8 mouse cellular contexts compared by ENCODE assay signal in genomic region chr19:3638698-3639097, GRCm38 (mm10). TPM values are rescaled to one million over a fixed set of nuclear protein-coding genes. Genes with fewer than 3 reads are reported as not detected.
DNase-seq lines count a peak whose midpoint lies in the region; ATAC-seq lines count a peak whose summit lies in the region.

No protein-coding gene starts in this region.

- H3K27ac ChIP-seq in brown adipose tissue, adult 24 weeks (replicated peaks; ENCODE audit: low read depth, low read length) = peak overlapping the region; percentile 35
- peak overlapping the region; percentile 88 for H3K27ac ChIP-seq in heart, embryonic 13.5 days (replicated peaks)
- H3K27ac ChIP-seq in kidney, embryonic 14.5 days (ENCODE audit: low read depth, low read length) = peak overlapping the region; percentile 84

- peak overlapping the region; percentile 70 for H3K9ac ChIP-seq in heart, embryonic 13.5 days
- H3K9ac ChIP-seq in kidney, embryonic 14.5 days (ENCODE audit: low read depth, low read length) = peak overlapping the region; percentile 40; the same call in 1 of the 2 replicates

- 0 out of 2 replicates have a peak, but pooled peaks cover 8% of the 10 kb centered on the region for H3K36me3 ChIP-seq in heart, embryonic 13.5 days
- H3K36me3 ChIP-seq in kidney, embryonic 14.5 days (ENCODE audit: control insufficient read depth, insufficient read depth, low read length) = peaks cover 31% of the 10 kb centered on the region; the same call in 1 of the 2 replicates

- no peaks in the 10 kb centered on the region for H3K9me3 ChIP-seq in heart, embryonic 13.5 days
- H3K9me3 ChIP-seq in kidney, embryonic 14.5 days (ENCODE audit: control insufficient read depth, low read length) = no peaks in the 10 kb centered on the region

- peak; percentile 27 to 38 for DNase-seq in frontal cortex, postnatal 10 days (ENCODE audit: low spot score in 2 of 2)
- DNase-seq in frontal cortex, postnatal 36 days (ENCODE audit: low spot score in 2 of 2) = no peak
- DNase-seq in lung, adult 18-20 months = peak; percentile 76 to 86
- DNase-seq in retina, postnatal 1 day = peak; percentile 81
- no peak for DNase-seq in c-Kit-positive CD71-positive TER-119-positive erythroid progenitor cells, embryonic 14.5 days (ENCODE audit: low spot score)

- no peaks in the 10 kb centered on the region for H3K27me3 ChIP-seq in heart, embryonic 13.5 days (replicated peaks)
- H3K27me3 ChIP-seq in kidney, embryonic 14.5 days (ENCODE audit: control insufficient read depth, insufficient read depth, low read length) = no peaks in the 10 kb centered on the region

- 26% methylated on average over 8 of the region's 8 CpGs for WGBS in heart, embryonic 13.5 days
- WGBS in kidney, embryonic 14.5 days = 11% methylated on average over 8 of the region's 8 CpGs

- H3K4me3 ChIP-seq in brown adipose tissue, adult 24 weeks (ENCODE audit: insufficient read depth, low read depth, low read length) = no peak overlapping the region
- no peak overlapping the region for H3K4me3 ChIP-seq in heart, embryonic 13.5 days
- no peak overlapping the region for H3K4me3 ChIP-seq in kidney, embryonic 14.5 days (ENCODE audit: low read length)

- peaks cover 61% of the 10 kb centered on the region for H3K4me1 ChIP-seq in brown adipose tissue, adult 24 weeks (ENCODE audit: control insufficient read depth, insufficient read depth, insufficient read length, low read length)
- peaks cover 85% of the 10 kb centered on the region for H3K4me1 ChIP-seq in heart, embryonic 13.5 days
- peaks cover 45% of the 10 kb centered on the region for H3K4me1 ChIP-seq in kidney, embryonic 14.5 days (ENCODE audit: control insufficient read depth, insufficient read depth, low read length)

- ATAC-seq in heart, embryonic 13.5 days (ENCODE audit: extremely low read depth, insufficient number of reproducible peaks, low FRiP score, low TSS enrichment) = no peak
- ATAC-seq in kidney, embryonic 14.5 days (ENCODE audit: low FRiP score, low TSS enrichment) = peak; percentile 86

- no peak overlapping the region; the same call in 1 of the 2 replicates for H3K4me2 ChIP-seq in heart, embryonic 13.5 days
- H3K4me2 ChIP-seq in kidney, embryonic 14.5 days (replicated peaks; ENCODE audit: low read depth, low read length) = no peak overlapping the region

RNA-seq across cellular contexts. Expression of gene Lrp5, which starts 47.7 kb away (rescaled TPM):
- polyA plus RNA-seq in brown adipose tissue, adult 24 weeks (2012; ENCODE audit: insufficient read depth, insufficient read length, missing spikeins) = 13.2 TPM in 2 replicates
- 2.9 and 3.3 TPM in 2 replicates for polyA plus RNA-seq in heart, embryonic 13.5 days (2015; fragmentation: Nextera tagmentation; extraction: Ambion mirVana)
- polyA plus RNA-seq in kidney, embryonic 14.5 days (2014; fragmentation: Nextera tagmentation; extraction: Ambion mirVana) = 7.7 and 10.1 TPM in 2 replicates

Comparison
In these comparisons a context has a peak if more than half of its experiments do, and no peak if none do; other contexts are left out.
1. DNase-seq: peak in frontal cortex, postnatal 10 days (2 of 2), lung, adult 18-20 months (2 of 2) and retina, postnatal 1 day (single experiment); none in frontal cortex, postnatal 36 days (0 of 2) and c-Kit-positive CD71-positive TER-119-positive erythroid progenitor cells, embryonic 14.5 days (single experiment).
2. H3K27ac ChIP-seq: peak in every context shown above with its lines; median percentile 88 in heart, embryonic 13.5 days; 84 in kidney, embryonic 14.5 days; 35 in brown adipose tissue, adult 24 weeks.